Mouse (Mus musculus) erythroid progenitor cell, adult 5-6 weeks (primary cell): ENCODE measurements around the gene Entpd1. TPM values are rescaled to one million over a fixed set of nuclear protein-coding genes. Genes with fewer than 3 reads are reported as not detected.
A peak's percentile ranks its signal among the peaks of the same experiment; 100 is the strongest.
"Not testable (repeated sequence)": the region's sequence is repeated elsewhere in the genome, so short reads cannot be mapped to it uniquely, and the experiment has no call there.

Experiments used
- ATAC-seq: replicated peaks from 2 replicates; pipeline ENCODE4 v1.8.0; 2016; ENCODE audit warnings: moderate number of reproducible peaks, mild to moderate bottlenecking, moderate TSS enrichment, inconsistent platforms; ENCODE audit not compliant: poor library complexity, low FRiP score, severe bottlenecking
- total RNA-seq, 2 experiments: library from RNA; stranded (forward) in 1 of 2; stranded (reverse) in 1 of 2; fragments of 150-400 nt in 1 of 2; fragments of 186-747, 209-891 nt in 1 of 2; gene quantifications; 2 replicates each; pipeline versions ENCODE4 v1.2.3 to v1.2.4; 2015 to 2017; ENCODE audit warnings: low replicate concordance in 2 of 2

Gene Entpd1
- total RNA-seq (2015; ENCODE audit: low replicate concordance) (10.5 and 18.4 TPM in 2 replicates), total RNA-seq (2017; ENCODE audit: low replicate concordance) (6.4 and 16.9 TPM in 2 replicates)

DNA sequence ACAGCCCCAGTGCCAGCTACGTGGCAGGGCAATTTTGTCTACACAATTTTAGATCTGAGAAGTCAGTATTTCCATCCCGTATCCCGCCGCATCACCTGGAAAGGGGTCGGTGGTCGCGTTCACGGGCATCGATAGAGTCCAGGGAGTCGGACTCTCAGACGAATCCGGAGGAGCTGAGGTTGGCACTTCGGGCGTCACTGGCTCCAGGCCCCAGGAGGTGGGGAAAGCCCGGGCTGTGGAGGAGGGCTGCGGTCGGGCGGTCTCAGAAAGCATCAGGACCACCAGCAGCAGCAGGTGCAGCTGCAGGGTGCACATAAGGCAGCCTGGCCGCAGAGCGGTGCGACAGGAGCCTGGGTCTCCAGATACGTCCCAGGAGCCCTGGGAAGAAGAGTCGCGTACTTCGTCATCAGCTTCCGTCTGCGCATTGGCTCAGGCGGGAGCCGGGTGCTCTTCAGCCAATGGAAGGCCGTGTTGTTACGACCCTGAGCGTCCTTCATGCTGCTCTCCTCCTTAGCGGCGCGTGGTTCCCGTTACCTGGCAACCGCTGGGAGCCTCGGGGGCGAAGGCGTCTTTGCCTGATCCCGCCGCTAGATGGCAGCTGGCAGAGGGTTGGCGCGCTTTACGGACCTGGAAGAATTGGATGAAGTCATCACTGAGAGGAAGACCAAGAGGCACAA, at the start of gene Entpd1, which contains the start of gene Tctn3:
Entpd1 (plus strand) TSS at position 537 of the 677 bp plus-strand sequence.
Tctn3 (minus strand) TSS at position 404 of the 677 bp plus-strand sequence.
- peak; percentile 99 for ATAC-seq

DNA sequence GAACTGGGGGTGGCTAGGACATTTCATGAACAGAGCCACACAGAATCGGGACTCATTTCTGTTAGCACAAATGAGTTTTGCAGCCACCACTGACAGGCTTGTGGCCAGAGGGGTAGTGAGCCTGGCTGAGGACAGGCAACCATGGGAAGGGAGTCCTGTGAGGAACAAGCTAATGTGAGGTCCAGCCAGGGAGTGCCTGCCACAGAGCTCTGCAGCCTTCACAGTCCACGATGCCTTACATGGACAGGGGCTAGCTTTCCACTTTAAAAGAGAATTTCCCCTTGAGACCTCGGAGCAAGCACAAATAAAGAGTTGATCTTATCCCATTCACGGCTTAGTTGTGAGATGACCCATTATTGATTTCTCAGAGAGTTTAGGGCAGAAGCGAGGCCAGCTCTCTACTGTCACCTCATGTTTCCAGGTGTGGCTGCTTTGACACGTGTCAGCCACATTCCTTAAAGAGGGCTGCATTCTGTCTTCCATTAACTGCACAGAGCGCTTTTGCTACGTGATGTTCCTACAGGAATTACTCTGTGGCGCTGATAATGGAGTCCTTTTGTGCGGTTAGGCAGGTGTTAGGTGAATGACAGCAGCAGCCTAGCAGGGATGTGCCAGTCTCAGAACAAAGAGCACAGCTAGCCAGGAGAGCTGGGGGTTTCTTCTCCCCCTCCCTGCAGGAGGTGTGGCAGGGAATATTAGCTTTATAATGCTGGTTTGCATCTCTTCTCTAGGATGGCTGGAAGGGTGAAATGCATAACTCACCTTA, 48.1 kb upstream of the Entpd1 start:
- ATAC-seq: no peak

DNA sequence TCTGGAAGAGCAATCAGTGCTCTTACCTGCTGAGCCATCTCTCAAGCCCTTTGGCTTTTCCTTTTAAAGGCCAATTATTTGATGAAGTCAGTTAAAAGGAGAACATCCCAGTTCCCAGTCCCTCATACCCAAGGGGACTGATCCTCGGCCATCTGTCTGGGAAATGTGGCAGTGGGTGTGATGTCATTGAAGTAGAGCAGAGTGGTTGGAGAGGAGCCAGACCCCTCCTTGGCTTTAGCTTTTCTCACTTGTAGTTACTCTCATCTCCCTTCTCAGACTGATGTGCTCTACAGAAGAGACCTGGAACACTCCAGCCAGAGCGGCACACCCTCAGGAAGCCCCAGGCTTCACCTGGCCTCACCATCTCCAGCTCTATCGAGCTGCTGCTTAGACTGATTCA, 44.5 kb upstream of the Entpd1 start:
- ATAC-seq: no peak

DNA sequence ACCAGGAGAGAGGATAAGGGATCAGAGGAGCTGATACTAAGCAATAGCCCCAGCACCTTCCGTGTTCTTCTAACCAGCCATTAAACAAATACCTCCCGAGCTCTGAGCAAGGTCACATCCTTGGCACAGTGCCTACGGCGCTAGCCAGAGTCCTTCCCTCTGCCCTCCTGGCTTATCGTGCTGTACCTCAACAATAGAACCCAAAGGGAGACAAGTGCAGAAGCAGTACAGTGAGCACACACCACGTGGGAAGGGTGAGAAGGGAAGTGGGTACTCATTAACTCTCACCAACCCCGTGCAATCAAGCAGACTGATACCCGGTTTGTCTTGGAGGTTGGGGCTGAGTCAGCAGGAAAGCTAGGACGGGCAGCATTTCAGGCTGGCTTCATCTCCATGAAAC, 41.4 kb upstream of the Entpd1 start:
- ATAC-seq: no peak

DNA sequence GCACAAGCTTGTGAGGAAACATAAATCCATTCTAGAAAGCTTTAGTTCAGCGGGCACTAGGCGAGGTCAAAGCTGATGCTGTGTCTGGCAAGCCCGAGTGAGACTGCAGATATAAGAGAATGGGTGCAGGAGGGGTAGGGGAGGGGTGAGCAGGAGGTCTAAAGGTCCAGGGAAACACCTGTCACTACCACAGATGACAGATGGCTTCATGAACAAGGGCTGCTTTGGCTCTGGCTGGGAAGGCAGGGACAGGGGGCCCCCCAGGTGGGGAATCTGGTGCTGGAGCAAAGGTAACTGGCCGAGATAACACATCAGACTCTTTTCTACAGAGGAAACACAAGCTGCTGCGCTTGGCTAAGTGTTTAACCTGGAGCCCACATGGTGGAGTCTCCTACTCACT, 36.7 kb upstream of the Entpd1 start:
- ATAC-seq: no peak

DNA sequence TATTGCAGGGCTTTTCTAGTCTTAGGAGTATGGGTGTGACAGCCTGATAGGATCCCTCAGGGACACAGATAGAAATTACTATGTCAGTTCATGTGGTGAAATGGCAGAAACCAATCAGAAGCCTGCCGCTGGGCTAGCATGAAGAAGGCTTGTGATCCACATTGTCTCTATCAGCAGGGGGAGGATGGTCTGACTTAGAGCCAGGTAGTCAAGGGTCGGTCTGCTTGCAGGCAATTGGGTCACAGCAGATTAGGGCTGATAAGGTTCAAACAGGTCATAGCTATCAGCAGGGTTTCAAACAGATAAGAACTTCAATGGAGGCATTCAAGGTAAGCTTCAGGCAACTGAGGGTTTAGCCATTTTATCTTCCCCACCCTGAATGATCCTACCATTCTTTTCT, 31.3 kb upstream of the Entpd1 start:
- no peak for ATAC-seq

DNA sequence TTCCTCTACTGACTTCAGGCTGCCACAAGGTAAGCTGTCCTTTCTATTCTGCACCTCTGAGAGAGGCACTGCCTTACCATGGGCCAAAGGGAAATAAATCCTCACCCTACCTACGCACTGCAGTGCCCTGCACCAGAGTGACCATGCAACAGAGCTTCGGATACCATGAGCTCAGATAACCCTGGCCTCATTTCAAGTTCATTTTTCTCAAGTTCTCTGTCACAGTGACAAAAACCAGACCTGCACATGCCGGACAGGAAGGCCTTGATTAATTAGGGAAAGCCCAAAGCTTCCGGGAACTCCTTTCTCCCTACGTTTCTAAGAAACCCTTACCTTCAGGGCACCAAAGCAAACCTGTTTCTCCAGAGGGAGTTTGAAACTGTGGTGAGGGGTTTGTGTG, 30.5 kb upstream of the Entpd1 start:
- ATAC-seq: no peak

DNA sequence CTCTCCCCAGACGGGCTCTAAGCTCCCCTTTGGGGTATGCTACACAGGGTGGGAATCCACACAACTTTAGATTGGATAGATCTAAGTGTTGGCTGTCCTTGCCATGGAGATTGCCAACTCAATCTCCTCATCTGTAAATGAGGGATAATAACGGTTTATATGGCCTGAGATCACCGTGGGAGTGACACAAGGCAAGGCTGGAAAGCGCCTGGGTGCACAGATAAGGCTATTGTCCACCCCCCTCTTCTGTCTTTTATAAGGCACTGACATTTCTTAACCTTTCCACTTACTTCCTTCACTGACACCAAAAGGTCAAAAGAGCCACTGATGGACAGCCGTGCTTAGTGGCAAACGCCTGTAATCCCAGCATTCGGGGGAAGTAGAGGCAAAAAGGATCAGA, 25.3 kb upstream of the Entpd1 start:
- ATAC-seq: no peak

DNA sequence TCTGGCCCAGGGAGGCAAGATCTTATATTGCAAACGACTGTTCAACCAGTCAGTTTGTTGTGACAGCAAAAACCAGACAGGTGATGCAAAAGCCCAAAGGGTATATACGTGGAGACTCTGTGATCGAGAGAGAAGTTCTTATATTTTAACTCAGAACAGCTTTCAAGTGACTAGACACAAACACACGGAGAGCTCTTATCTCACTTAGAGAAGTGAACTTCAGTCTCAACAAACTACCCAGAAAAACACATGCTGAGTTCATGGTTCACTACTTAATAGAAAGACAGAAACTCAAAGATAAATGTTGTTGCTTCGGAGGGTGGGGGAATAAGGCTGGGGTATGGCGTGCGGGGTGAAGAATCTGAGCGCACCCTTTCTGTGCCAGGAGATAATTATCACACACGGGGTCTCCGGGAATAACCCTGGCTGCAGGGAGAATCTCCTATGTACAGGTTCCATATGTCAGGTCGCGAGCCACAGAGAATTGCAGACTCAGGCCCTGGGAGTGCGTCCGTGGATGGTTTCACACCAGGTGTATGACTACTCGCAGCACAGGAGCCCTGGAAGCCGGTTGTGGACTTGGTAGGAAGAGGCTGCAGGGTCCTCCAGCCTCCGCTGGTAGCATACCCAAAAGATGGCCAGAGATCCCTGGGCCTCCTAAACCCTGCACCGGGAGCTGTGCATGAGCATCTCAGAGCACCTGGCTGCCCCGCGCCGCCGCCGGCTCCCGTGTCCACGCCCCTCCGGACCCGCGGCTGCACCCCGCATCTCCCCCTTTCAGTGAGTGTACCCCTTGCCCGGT, 24.5 kb upstream of the Entpd1 start:
- ATAC-seq: peak; percentile 24

DNA sequence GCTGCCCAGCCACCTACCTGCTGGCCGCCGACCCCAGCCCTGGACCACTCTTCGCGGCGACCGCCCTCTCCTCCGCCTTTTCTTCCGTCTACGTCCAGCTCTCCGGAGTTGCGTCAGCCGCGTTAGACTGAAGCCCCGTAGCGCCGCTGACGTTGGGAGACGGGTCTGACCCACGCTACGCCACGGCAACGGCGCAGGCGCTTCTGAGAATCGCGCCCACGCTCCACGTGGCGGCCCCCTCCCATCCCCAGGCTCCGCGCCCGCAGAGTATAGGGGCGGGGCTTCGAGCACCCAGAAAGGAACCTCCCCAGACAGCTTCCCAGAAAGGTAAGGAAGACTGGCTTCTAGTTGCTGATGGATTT, 23.9 kb upstream of the Entpd1 start, which contains the start of gene Aldh18a1:
Aldh18a1 (minus strand) TSS at position 171 of the 362 bp plus-strand sequence.
- ATAC-seq: peak; percentile 86

DNA sequence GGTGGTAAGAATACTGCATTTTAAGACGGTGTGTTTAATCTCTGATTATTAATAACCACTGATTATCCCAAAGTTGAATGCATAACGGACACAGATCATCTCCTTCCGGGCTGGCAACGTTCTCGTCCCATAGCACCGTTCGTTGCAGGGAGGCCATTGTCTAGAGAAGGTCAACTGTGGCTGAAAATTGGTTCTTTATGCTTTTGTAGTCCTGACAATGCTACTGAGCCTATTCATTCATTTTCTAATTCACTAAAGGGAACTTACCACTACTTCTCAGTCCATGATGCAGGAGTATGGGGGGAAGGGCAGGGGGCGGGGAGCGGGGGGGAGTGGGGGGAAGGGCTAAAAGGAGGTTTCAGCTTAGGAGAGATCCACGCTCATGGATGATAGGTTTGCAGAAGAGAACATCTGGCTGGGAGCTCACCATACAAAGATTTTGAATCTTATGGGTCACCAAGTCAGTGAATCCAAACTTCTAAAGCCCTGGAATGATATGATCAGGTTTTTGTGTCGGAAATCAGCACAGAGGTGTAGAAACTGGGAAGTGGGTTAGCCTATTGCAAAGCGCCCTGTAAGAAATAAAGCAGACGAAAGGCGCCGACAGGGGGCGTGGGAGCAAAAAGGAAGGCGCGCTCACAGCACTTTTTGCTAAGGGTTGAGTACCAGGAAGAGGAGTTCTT, 23.2 kb upstream of the Entpd1 start:
- peak; percentile 67 for ATAC-seq

DNA sequence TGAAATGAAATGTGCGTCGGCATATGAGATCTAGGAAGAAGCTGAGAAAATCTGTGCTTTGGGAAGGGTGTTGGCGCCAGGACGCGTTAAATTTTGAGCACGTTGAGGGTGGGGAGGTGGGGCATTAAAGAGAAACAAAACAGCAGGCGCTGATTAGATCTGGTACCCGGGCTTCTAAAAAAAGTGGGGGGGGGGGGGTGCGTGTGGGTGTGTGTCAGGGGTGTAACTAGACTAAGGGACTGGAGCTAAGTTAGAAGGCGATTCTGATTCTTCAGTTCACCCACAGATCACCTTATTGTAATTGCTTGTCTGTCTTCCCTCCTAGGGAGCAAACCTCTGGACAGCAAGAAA, 22.7 kb upstream of the Entpd1 start:
- no peak for ATAC-seq

DNA sequence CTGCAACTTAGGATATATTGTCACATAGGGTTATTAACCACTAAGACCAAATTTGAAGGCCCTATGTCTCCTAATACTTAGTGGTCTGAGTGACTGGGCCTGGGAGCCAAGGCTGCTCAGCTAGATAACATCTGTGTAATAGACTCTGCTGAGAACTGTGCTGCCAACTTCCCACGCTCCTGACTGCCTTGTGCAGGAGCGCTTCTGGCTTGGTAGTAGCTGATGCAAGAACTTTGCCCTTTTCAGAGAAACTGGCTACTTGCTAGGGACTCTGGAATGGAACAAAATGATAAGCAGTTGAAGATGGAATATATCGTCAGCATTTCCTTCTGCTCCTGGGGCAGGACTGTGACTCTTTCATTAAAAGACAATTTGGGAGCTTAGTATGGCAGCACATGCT, 16.9 kb upstream of the Entpd1 start:
- ATAC-seq: no peak

DNA sequence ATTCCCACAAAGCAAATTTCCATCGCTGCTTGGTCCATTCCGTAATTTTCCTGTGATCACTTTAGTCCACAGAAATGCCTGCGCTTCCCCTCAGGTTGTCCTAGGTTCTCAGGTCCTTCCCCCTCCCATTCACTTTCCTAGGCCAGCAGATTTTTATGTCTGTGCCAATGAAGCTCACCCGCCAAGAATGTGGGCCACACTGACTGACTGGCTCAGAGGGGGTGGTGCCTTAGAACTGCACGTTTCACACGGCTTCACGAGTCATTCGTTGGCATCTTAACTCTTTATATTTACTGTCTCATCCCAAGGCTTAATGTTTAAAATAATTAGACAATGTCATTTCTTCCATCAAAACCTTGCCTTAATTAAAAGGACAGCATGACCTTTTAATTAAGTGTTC, 16.3 kb upstream of the Entpd1 start:
- no peak for ATAC-seq

DNA sequence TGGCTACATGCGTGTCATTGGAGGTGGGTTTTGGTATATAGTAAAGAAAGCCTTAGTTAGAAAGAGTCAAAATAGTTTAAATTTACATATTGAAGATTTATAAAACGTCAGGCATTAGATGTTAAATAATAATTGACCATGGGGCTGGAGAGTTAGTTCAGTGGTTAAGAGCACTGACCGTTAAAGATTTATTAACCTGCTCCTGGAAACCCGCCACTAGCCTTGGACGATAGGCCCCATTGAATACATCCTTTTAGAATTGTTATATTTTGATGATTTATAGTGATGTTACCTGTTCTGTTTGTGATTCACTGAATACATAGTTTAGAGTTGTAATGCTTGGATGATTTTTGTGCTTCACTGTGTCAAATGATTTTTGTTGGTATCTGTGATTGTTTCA, 11.3 kb upstream of the Entpd1 start:
- not testable (repeated sequence) for ATAC-seq

DNA sequence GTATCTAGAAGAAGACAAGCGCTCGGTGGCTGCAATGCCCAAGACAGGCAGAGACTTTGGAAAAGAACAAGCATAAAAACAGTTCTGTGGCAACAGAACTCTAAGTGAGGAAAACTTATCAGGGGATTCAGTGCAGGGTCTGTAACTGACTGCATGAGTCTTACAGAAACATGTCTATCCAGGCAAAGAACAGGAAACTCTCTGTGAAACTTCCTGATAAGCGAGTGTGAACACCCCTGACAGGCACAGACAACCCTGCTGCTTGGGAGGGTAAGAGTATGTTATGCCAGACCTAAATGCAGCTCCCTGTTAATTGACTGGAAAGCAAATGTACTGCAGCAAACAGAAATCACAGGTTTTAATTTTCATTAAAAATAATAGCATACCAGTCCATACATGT, 10.3 kb upstream of the Entpd1 start:
- ATAC-seq: no peak

DNA sequence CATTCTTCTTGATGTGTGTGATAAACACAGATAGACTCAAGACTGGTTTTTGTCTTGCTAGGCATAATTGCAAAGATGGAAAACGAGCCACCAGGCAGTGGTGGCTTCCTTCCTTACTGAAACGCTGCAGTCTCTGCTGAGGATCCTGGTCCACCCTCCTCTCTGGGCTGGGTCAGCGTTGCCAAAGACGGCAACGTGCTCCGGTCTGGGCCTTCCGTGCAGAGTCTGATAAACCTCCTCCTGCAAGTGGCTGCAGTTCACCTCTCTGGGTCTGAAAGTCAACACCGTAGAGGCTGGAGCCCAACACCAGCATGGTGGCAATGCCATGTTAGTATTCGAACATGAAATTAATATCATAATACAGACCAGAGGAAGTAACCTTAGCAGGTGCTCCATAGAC, 7.0 kb upstream of the Entpd1 start:
- ATAC-seq: no peak

DNA sequence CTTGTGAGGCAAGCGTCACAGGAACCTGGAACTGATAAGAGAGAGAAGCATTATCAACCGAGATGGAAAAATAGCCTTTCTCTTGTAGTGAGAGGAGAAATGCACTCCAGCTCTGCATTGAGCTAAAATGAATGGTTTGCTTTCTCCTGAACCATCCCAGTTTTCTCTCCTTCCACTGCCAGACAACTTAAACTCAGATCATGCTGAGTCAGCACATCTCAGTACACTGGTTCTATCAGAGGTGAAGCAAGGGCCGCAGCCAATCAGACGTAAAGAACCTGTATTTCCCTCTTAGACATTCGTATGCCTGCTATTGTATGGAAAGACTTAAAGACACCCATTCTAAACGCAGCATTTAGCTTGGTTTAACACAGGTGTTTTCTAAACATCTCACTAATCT, 4.5 kb upstream of the Entpd1 start:
- ATAC-seq: no peak

DNA sequence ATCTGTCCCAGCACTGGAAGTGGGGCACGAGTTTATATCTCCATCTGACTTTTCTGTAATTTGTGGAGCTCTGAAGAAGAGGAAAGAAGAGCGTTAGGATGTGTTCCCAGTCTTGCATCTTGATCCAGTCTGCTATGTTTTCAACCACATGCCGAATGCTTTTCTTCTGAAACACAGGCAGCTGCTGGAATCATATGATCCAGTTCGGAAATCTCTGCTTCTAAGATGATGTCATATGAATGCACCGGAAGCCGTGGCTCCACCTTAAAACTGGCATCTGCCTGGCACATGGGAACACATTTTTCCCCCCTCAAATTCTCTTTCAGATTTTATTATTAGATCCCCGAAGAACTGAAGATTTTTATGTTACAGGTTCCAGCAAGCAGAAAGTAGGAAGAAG, 2.6 kb downstream of the Entpd1 start:
- ATAC-seq: no peak

DNA sequence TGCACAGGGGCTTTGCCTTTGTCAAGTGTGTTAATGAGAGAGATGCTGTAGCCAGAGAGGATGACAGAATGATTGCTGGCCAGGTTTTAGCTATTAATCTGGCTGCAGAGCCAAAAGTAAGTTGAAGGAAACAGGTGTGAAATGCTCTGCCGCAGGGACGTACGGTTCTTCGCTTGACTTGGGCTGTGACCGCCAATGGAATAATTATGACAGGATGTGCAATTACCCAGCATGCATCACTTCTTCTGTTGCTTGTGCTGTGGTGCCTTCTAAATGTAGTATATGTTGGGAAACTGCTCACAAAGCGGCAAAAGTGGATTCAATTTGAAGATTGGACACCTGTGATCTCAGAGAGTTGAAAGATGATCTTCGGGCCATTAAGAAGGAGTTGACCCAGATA, 3.9 kb downstream of the Entpd1 start:
- no peak for ATAC-seq
